Mouse (Mus musculus) liver, adult 2 months (tissue): Measurements from ENCODE around the gene Pak2. TPM values are rescaled to one million over a fixed set of nuclear protein-coding genes. Genes with fewer than 3 reads are reported as not detected.

Source experiments
- DNase-seq: peaks from one replicate; pipeline ENCODE4 v3.0.0-alpha.2; 2011; ENCODE audit warnings: low read depth, low spot score; ENCODE audit errors: extremely low read depth
- H3K27ac ChIP-seq: fragments of 200-500 bp; replicated peaks from 2 replicates; pipeline ENCODE4 v1.5.1; 2012; ENCODE audit warnings: low read depth, mild to moderate bottlenecking, control low read depth, inconsistent platforms, low read length; ENCODE audit not compliant: insufficient read depth
- H3K27me3 ChIP-seq: fragments of 200-500 bp; 2 replicates; pipeline ENCODE4 v1.6.1; 2012; ENCODE audit warnings: mild to moderate bottlenecking, moderate library complexity, low read length, inconsistent platforms; ENCODE audit not compliant: control insufficient read depth, insufficient read depth
- H3K36me3 ChIP-seq: fragments of 200-500 bp; 2 replicates; pipeline ENCODE4 v1.6.1; 2012; ENCODE audit warnings: low read length, inconsistent platforms; ENCODE audit not compliant: control insufficient read depth, insufficient read depth
- H3K4me1 ChIP-seq: fragments of 200-500 bp; 2 replicates; pipeline ENCODE4 v1.6.1; 2011; ENCODE audit warnings: low read length; ENCODE audit not compliant: control insufficient read depth, insufficient read depth
- H3K4me3 ChIP-seq: fragments of 200-500 bp; 2 replicates; pipeline ENCODE4 v1.5.1; 2011; ENCODE audit warnings: low read depth, mild to moderate bottlenecking, control low read depth, low read length, moderate library complexity; ENCODE audit not compliant: insufficient read depth
- H3K79me2 ChIP-seq: fragments of 200-500 bp; 2 replicates; pipeline ENCODE4 v1.6.1; 2012; ENCODE audit warnings: inconsistent platforms, mild to moderate bottlenecking, low read length, moderate library complexity; ENCODE audit not compliant: control insufficient read depth, insufficient read depth
- H3K9ac ChIP-seq: fragments of 200-500 bp; 2 replicates; pipeline ENCODE4 v1.6.1; 2012; ENCODE audit warnings: low read depth, mild to moderate bottlenecking, control low read depth, inconsistent platforms, low read length
- CTCF ChIP-seq: fragments of 200-500 bp; IDR thresholded peaks from 2 replicates; pipeline ENCODE4 v1.5.1; 2011; ENCODE audit warnings: low read depth, low read length, control low read depth
- POLR2A ChIP-seq: fragments of 200-500 bp; IDR thresholded peaks from 2 replicates; pipeline ENCODE4 v1.6.1; 2011; ENCODE audit warnings: low read length, control low read depth; ENCODE audit not compliant: insufficient read depth; ENCODE audit errors: extremely low read depth
- WGBS: fragments of 180-500 bp; shearing (Covaris S2); methylation state at CpG from one replicate; pipeline ENCODE4 v1.1.7; 2018; 5-methylcytosine and 5-hydroxymethylcytosine counted together
- polyA plus RNA-seq: library from polyadenylated mRNA; depleted of rRNA; stranded (reverse); fragments of >200 nt; gene quantifications from 2 replicates; pipeline ENCODE4 v1.2.3, GENCODE M21; 2012; rRNA removed
- total RNA-seq: library from RNA; depleted of rRNA; stranded (reverse); fragments of >200 nt; gene quantifications from 2 replicates; pipeline ENCODE4 v1.2.3, GENCODE M21; 2014; rRNA removed

Gene Pak2
- total and polyA plus RNA-seq, 2 experiments = 6.3 to 11.0 TPM

- Histone ChIP-seq H3K79me2 (no peaks in the 10 kb centered on the region), H3K36me3 (peaks cover 30% of the 10 kb centered on the region), H3K4me3 (no peak overlapping the region), H3K4me1 (no peaks in the 10 kb centered on the region), H3K27ac (no peak overlapping the region), H3K9ac (no peak overlapping the region), H3K27me3 (no peaks in the 10 kb centered on the region)
- TF ChIP-seq CTCF (no peak), POLR2A (no peak)
- WGBS = 93% methylated on average over 5 of the region's 5 CpGs
- DNase-seq = no peak
These were observed 98.2 kb downstream of the Pak2 start for GRCm38 (mm10) chr16:31980946-31981345.

- no peaks in the 10 kb centered on the region for H3K79me2 ChIP-seq
- H3K4me3 ChIP-seq = no peak overlapping the region
- peaks cover 35% of the 10 kb centered on the region for H3K36me3 ChIP-seq
- no peaks in the 10 kb centered on the region for H3K4me1 ChIP-seq
- no peak overlapping the region for H3K27ac ChIP-seq
- TF ChIP-seq CTCF = no peak
- no peak for TF ChIP-seq POLR2A
- WGBS = 88% methylated on average over 3 of the region's 3 CpGs
- DNase-seq = no peak
- H3K27me3 ChIP-seq = no peaks in the 10 kb centered on the region
- no peak overlapping the region for H3K9ac ChIP-seq
These were observed 99.6 kb downstream of the Pak2 start for GRCm38 (mm10) chr16:31979501-31979900.

- H3K79me2 ChIP-seq = no peaks in the 10 kb centered on the region
- WGBS = 95% methylated on average over 4 of the region's 4 CpGs
- peaks cover 34% of the 10 kb centered on the region for H3K36me3 ChIP-seq
- no peak overlapping the region for H3K4me3 ChIP-seq
- H3K27me3 ChIP-seq = no peaks in the 10 kb centered on the region
- no peaks in the 10 kb centered on the region for H3K4me1 ChIP-seq
- no peak for TF ChIP-seq POLR2A
- no peak for TF ChIP-seq CTCF
- no peak overlapping the region for H3K27ac ChIP-seq
- DNase-seq = no peak
- no peak overlapping the region for H3K9ac ChIP-seq
These were observed 103.9 kb downstream of the Pak2 start for GRCm38 (mm10) chr16:31975258-31975657.

Other genes with a start within 250 kb of the Pak2 start
- gene Meltf, start 200.5 kb downstream of the Pak2 start, total RNA-seq = not detected in 2 replicates
- not detected in 2 replicates for gene Meltf, start 200.5 kb downstream of the Pak2 start, polyA plus RNA-seq
- gene Pigz, start 145.5 kb downstream of the Pak2 start, total RNA-seq = 0.18 and 0.47 TPM in 2 replicates
- 0.15 and 0.33 TPM in 2 replicates for gene Pigz, start 145.5 kb downstream of the Pak2 start, polyA plus RNA-seq
- 25.3 and 34.6 TPM in 2 replicates for gene 0610012G03Rik, start 130.8 kb downstream of the Pak2 start, total RNA-seq
- 61.1 and 63.2 TPM in 2 replicates for gene 0610012G03Rik, start 130.8 kb downstream of the Pak2 start, polyA plus RNA-seq
- gene Ncbp2, start 130.8 kb downstream of the Pak2 start, total RNA-seq = 8.4 and 10.5 TPM in 2 replicates
- gene Ncbp2, start 130.8 kb downstream of the Pak2 start, polyA plus RNA-seq = 6.9 and 8.4 TPM in 2 replicates
- gene Senp5, start 76.1 kb downstream of the Pak2 start, total RNA-seq = 10.8 and 12.8 TPM in 2 replicates
- 3.6 and 3.7 TPM in 2 replicates for gene Senp5, start 76.1 kb downstream of the Pak2 start, polyA plus RNA-seq
- 37.7 and 40.5 TPM in 2 replicates for gene Pigx, start 20.4 kb upstream of the Pak2 start, total RNA-seq
- 17.5 and 19.0 TPM in 2 replicates for gene Pigx, start 20.4 kb upstream of the Pak2 start, polyA plus RNA-seq
- 6.0 and 6.5 TPM in 2 replicates for gene Cep19, start 20.5 kb upstream of the Pak2 start, total RNA-seq
- 7.6 and 10.1 TPM in 2 replicates for gene Cep19, start 20.5 kb upstream of the Pak2 start, polyA plus RNA-seq
- gene Nrros, start 86.3 kb upstream of the Pak2 start, total RNA-seq = 4.1 and 5.3 TPM in 2 replicates
- gene Nrros, start 86.3 kb upstream of the Pak2 start, polyA plus RNA-seq = 3.1 and 5.9 TPM in 2 replicates
- gene Bex6, start 100.5 kb upstream of the Pak2 start, total RNA-seq = not detected in 2 replicates
- not detected in 2 replicates for gene Bex6, start 100.5 kb upstream of the Pak2 start, polyA plus RNA-seq
- 4.4 and 4.5 TPM in 2 replicates for gene Fbxo45, start 167.8 kb upstream of the Pak2 start, total RNA-seq
- gene Fbxo45, start 167.8 kb upstream of the Pak2 start, polyA plus RNA-seq = 1.8 and 2.1 TPM in 2 replicates
- 11.3 and 14.6 TPM in 2 replicates for gene Wdr53, start 167.9 kb upstream of the Pak2 start, total RNA-seq
- gene Wdr53, start 167.9 kb upstream of the Pak2 start, polyA plus RNA-seq = 3.7 and 4.1 TPM in 2 replicates
- gene Smco1, start 192.1 kb upstream of the Pak2 start, total RNA-seq = not detected in 2 replicates
- gene Smco1, start 192.1 kb upstream of the Pak2 start, polyA plus RNA-seq = not detected in 2 replicates
- 6.2 and 7.3 TPM in 2 replicates for gene Rnf168, start 198.1 kb upstream of the Pak2 start, total RNA-seq
- gene Rnf168, start 198.1 kb upstream of the Pak2 start, polyA plus RNA-seq = 5.1 and 6.2 TPM in 2 replicates